Mouse (Mus musculus) cerebellum, adult 11-12 months (tissue): Measurements from ENCODE around the gene Rbfox1.

Source experiments
- DNase-seq: peaks from one replicate; pipeline ENCODE4 v3.0.0; 2022

Gene Rbfox1

GRCm38 (mm10) chr16:6844659-6845058 is 959.5 kb downstream of the Rbfox1 start:
- DNase-seq, result no peak

DNA sequence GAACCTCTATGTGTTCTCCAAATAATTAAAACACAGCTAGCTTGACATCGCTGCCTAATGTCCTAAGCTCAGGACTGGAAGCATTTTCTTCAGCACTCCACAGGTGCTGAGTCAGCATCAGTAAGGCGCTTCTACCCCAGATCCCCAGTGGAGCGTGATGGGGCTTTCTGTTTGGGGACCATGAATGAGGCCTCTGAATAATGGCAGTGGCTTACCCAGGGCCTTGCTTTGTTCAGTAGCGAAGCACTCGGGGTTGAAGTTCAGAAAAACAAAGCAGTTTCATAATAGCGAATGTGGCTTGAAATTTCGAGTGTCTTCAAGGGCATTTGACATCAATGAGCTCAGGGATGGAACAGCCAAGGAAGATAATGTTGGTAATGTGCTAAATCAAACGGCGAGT is 966.2 kb downstream of the Rbfox1 start:
- no peak for DNase-seq

- no peak for DNase-seq
Observed at GRCm38 (mm10) chr16:6853796-6854195, 968.6 kb downstream of the Rbfox1 start.

GRCm38 (mm10) chr16:6861656-6862055 is 976.5 kb downstream of the Rbfox1 start:
- peak; percentile 21 for DNase-seq

GRCm38 (mm10) chr16:6882683-6883430 is 997.7 kb downstream of the Rbfox1 start:
- no peak for DNase-seq

DNA sequence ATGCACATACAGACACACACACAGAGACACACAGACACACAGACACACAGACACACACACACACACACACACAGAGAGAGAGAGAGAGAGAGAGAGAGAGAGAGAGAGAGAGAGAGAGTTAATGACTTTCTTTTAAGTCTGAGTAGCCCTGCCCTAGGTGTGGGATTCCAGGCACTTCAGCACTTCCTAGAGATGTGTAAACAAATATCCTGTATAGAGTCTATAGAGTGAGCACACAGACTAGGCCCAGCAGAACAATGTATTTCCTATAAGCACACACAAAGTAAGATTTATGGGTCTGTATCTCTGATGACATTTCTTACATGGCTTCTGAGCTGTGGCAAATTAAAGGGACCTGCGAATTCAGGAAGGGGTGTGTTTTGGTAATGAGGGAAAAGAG is 998.6 kb downstream of the Rbfox1 start:
- no peak for DNase-seq

DNA sequence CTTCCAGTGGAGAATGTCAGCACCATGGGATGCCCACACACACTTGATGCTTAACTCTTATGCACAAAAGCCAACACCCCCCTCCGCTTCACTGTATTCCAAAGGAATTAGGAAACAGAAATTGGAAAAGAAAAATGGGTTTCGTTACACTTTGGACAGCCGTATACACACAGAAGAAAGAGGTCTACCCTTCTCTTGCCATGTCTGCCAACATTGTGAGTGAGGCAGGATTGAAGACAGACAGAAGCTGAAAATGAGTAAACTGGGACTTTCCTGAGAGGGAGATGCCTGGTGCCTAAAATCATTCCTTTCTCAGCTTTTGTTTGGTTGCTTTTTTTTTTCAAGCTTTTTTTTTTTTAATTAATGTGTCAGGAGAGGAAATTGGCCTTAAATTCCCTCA is 1000.5 kb downstream of the Rbfox1 start:
- no peak for DNase-seq

- DNase-seq, result no peak
Observed at GRCm38 (mm10) chr16:6889221-6889620, 1004.1 kb downstream of the Rbfox1 start.

DNA sequence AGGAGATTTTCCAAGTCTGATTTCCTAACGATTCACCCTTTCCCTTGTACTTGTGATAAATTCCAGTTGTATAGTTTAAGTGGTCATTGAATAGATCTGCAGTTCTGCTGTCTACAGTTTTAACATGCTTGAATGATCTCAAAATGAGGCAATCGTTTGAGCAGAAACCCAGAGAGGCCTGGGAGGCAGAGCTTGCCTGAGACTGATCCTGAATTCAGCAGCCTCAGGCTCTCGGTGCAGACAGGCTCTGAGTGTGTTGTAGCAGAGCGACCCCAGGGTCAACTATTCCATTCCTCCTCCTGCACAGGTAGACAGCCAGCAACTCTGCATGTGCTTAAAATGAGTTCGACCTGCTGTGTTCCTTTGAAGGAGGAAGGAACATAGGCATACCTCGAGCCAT is 1012.6 kb downstream of the Rbfox1 start:
- DNase-seq, result no peak

DNA sequence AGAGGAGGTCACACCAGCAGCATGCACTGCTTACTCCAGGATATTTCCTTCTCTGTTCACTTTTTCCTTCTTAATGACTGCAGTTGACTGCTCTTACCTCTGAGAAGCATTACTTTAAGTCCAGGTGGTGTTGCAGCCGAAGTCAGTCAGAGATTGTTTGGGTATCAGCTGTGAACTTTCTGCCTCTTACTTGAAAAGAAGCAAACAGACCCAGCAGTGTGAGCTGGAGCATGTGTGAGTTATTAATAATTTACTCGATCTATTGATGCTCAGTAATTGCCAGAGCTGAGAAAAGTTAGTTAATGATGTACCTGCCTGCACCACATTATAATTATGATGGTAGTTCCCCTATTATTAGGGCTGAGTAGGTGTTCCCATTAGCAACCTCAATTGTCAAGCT is 1014.9 kb downstream of the Rbfox1 start:
- DNase-seq, result no peak

- no peak for DNase-seq
Observed at GRCm38 (mm10) chr16:6904984-6905383, 1019.8 kb downstream of the Rbfox1 start.

DNA sequence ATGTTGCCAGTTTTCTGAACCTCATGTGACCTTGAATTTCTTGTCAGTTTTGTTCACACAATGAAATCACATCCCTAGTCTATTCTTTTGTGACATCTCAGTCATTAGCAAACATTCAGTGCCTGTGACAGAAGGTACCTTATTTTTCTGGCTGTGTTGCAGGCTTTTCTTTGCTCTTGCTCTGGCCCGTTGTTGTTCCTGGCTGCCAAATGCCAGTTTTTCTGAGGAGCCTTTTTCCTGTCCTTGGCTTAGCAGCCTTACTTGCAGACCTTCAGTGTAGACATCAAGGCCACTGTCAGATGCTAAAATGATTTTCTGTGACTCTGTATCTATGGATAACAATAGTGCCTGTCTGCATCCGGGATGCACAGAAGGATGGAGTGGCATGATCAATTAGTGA is 1020.8 kb downstream of the Rbfox1 start:
- DNase-seq, result peak; percentile 57

- peak; percentile 42 for DNase-seq
Observed at GRCm38 (mm10) chr16:6907550-6907949, 1022.4 kb downstream of the Rbfox1 start.

DNA sequence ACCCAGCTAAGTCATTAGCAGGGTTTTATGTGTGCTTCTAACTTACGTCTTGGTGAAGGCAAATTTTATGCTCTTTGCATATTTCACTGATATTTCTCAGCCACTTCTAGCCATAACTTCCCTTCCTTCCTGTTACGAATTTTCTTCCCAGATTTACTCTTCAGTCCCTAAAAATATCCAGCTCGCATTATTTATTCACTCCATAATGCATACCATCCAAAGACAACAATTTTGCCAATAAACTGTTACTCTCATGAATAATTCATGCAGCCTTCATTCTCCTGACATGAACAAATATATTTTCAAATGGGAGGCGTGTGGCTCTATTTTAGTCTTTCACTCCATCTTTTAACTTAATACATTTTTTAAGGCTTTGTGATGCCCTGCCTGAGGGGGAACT is 1029.4 kb downstream of the Rbfox1 start:
- no peak for DNase-seq

DNA sequence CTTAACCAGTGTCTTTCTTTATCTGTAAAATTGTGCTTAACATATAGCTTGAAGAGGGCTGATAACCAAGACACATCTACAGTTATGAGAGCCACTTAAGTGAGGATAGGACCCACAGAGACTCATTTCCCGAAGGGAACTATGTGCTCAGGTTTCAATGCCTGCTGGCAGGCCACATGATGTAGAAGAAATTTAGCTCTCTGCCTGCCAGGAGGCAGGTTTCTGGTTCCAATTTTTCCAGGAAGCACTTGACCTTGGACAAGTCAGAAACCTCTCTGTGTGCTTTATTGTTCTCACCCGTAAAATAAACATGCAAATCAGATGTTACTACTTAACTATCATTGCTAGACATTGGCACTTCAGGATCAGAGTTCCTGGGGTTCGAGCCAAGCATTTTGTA is 1033.5 kb downstream of the Rbfox1 start:
- DNase-seq, result peak; percentile 31

DNA sequence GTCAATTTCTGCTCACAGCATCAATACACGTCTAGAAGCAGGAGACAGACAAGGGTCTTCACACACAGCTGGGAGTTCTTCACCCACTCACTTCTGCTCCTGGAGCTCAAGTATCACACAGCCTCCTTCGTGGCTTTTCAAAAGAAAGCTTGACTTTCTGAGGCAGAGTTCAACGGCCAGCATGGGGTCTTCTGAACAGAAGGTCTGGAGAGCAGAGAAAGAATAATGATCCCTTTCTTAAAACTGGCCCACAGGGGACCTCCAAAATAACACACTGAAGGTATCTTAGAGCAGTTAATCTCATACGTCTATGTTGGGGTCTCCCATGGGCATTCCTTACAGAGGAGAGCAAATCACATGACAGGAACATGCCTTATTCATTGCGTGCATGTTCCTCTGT is 1034.5 kb downstream of the Rbfox1 start:
- DNase-seq, result no peak

DNA sequence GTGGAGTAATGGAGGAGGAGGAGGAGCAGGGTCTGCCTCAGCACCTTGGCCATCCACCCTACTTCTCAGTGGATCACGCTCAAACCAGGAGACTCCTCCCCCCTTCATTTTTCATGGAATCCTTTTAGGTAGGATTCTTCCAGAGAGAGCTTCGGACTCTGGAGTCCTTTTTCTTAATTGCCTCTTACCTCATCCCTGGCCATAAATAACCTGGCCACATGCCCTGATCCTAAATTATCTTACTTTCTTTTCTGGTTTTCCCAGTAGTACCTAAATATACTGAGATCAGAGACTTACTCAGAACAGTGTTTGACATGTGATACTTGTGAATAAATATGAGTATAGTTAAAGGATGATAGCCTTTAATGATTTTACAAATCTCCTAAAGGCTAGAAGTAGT is 1042.5 kb downstream of the Rbfox1 start:
- DNase-seq, result no peak

DNA sequence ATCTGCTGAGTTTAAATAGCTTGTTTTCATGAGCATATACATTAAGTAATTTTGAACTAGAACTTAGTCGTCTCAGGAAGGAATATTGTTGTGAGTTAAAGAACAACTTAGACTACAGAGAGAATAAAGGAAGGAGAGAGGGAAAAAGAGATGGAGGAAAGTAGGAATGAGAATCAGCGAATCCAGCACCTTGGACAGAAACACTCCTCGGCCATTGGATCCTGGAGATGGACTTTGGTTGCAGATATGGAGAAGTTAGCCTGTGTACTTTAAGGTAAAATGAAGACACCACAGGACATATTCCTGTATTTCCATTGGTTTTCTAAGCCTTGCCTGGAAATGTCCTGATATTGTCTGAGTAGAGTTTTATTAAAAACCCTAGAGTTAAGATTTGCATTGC is 1045.6 kb downstream of the Rbfox1 start:
- DNase-seq, result no peak

GRCm38 (mm10) chr16:6946151-6946550 is 1061.0 kb downstream of the Rbfox1 start:
- DNase-seq, result no peak

DNA sequence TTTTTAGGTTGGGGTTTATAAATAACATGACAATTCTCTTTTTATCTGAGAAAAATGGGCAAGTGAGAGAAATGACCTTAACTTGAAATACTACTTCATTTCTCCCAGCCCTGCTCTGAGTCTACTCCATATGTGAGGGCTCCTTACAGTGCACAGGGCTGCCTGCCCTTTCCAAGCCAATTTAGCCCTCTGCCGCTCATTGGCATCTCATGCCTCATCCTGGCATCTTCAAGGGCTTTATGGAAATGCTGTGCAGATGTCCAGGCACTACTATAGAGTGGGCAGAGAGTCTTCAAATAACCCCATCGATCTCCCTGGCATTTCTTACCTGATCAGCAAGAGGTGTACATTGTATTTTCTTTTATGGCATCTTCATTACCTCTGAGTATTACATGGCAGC is 1064.5 kb downstream of the Rbfox1 start:
- peak; percentile 22 for DNase-seq

DNA sequence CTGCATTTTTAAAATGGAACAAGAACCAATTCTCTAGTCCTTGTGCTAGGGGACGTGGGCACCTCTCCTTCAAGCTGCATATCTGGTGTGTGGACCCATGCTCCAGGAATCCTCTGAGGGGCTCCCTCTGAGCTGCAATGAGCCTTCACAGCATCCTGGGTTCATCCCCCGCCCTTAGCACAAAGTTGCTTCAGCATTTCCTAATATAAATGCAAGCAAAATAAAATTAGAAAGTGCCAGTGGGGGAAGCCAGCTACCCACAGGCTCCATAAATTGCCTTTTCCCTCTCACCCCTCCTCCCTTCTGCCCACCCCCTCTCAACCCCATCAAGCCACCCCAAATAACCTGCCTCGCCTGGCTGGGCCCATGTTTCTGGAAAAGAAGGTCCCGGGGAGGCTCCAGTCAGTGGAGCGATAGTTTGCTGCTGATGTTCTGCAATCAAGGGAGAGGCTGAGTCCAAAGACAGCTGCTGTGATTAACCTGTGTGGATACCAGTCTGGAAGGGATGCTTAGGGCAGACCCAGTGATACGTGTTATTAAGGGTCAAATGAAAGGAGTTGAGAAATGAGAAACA is 1070.0 kb downstream of the Rbfox1 start:
- no peak for DNase-seq

GRCm38 (mm10) chr16:6961931-6962379 is 1076.8 kb downstream of the Rbfox1 start:
- DNase-seq, result no peak

- DNase-seq, result no peak
Observed at GRCm38 (mm10) chr16:6962508-6962907, 1077.4 kb downstream of the Rbfox1 start.

- peak; percentile 35 for DNase-seq
Observed at GRCm38 (mm10) chr16:6963533-6963932, 1078.4 kb downstream of the Rbfox1 start.
